Mouse (Mus musculus) neural tube, embryonic 14.5 days (tissue): ENCODE results near the gene Chrna10. TPM values are rescaled to one million over a fixed set of nuclear protein-coding genes. Genes with fewer than 3 reads are reported as not detected.

Experiments used
- ATAC-seq: fragments of 200-750 bp; cut with Nextera tagmentation; 2 replicates; pipeline ENCODE4 v1.8.0; 2017; ENCODE audit warnings: low read depth, mild to moderate bottlenecking, moderate TSS enrichment, moderate library complexity
- H3K27ac ChIP-seq: fragments of 300-500 bp; sonication (generic); 2 replicates; pipeline ENCODE4 v1.5.1; 2014; ENCODE audit warnings: low read depth, mild to moderate bottlenecking, control low read depth, low read length, moderate library complexity, mixed read lengths
- H3K27me3 ChIP-seq: fragments of 300-500 bp; sonication (generic); 2 replicates; pipeline ENCODE4 v1.6.1; 2014; ENCODE audit warnings: low read length; ENCODE audit not compliant: control insufficient read depth, insufficient read depth
- H3K36me3 ChIP-seq: fragments of 300-500 bp; sonication (generic); 2 replicates; pipeline ENCODE4 v1.6.1; 2014; ENCODE audit warnings: low read length, mixed read lengths; ENCODE audit not compliant: control insufficient read depth, insufficient read depth
- H3K4me1 ChIP-seq: fragments of 300-500 bp; sonication (generic); 2 replicates; pipeline ENCODE4 v1.6.1; 2014; ENCODE audit warnings: low read length; ENCODE audit not compliant: control insufficient read depth, insufficient read depth
- H3K4me2 ChIP-seq: fragments of 300-500 bp; sonication (generic); 2 replicates; pipeline ENCODE4 v1.6.1; 2014; ENCODE audit warnings: mild to moderate bottlenecking, low read depth, low read length, control low read depth
- H3K4me3 ChIP-seq: fragments of 300-500 bp; sonication (generic); 2 replicates; pipeline ENCODE4 v1.5.1; 2014; ENCODE audit warnings: low read depth, low read length, control low read depth, mixed read lengths
- H3K9ac ChIP-seq: fragments of 300-500 bp; sonication (generic); replicated peaks from 2 replicates; pipeline ENCODE4 v1.6.1; 2014; ENCODE audit warnings: low read depth, mild to moderate bottlenecking, control low read depth, low read length, mixed read lengths
- H3K9me3 ChIP-seq: fragments of 300-500 bp; sonication (generic); 2 replicates; pipeline ENCODE4 v1.6.1; 2016; ENCODE audit warnings: low read length; ENCODE audit not compliant: control insufficient read depth
- WGBS: fragments of 180-500 bp; shearing (Covaris S2); extraction: QIAGEN DNeasy Blood & Tissue Kit; methylation state at CpG from one replicate; pipeline ENCODE4 v1.1.7; 2014; 5-methylcytosine and 5-hydroxymethylcytosine counted together
- polyA plus RNA-seq: library from polyadenylated mRNA; unstranded; fragments of >200 nt; fragmentation: Nextera tagmentation; extraction: Ambion mirVana; gene quantifications from 2 replicates; pipeline ENCODE4 v1.2.1, GENCODE M21; 2014

Chrna10 gene
- polyA plus RNA-seq, 1 experiment from 2014 or later = 0.21 TPM

DNA sequence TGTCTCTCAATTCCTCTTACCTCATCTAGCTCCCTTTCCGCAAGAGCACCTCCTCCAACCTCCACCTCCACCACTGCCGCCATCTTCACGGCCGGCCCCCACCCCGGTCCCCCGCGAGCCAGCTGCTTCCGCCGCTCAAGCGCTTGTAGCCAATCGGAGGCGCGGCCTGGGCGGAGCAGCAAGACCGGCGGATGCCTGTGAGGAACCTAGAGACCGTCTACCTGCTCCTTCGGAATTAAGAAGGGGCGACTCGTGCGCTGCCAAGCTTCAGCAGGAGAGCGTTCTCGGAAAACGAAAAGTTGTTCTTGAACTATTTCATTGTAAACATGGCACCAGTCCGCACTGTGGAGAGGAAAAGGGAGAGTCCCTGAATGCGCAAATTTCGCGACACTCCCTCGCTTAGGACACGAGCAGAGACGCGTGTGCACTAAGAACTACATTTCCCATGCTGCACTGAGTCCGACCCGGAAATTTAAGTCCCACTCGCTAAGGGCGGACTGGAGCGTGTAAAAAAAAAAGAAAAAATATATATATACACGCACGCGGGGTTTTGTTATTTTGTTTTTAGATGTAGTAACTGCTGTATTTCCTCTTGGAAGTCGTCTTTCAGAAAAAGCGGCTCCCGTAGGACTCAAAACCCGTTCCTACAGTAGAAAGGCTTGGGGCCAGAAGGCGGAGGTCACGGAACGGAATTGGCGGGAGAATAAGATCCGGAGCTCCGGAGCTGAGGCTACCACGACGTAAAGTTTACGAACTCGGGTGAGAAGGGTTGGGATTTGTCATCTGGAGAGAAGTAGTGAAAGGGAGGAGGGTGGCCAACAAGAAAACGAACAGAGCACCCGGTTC is 51.4 kb downstream of the Chrna10 start, which contains the start of the genes Rnf121, Xndc1 and Xntrpc:
Gene Rnf121 (minus strand): TSS at position 424 of the 846 bp plus-strand sequence.
Gene Xndc1 (plus strand): TSS at position 466 of the 846 bp plus-strand sequence.
Gene Xntrpc (plus strand): TSS at position 668 of the 846 bp plus-strand sequence.
- Histone ChIP-seq H3K4me3 (peak within 1 kb of the TSS; percentile 48), H3K36me3 (no peaks in the 10 kb centered on the region), H3K27ac (peak within 1 kb of the TSS; percentile 50), H3K9me3 (no peaks in the 10 kb centered on the region), H3K27me3 (no peaks in the 10 kb centered on the region), H3K9ac (peak within 1 kb of the TSS; percentile 68), H3K4me1 (peaks cover 19% of the 10 kb centered on the region), H3K4me2 (peak within 1 kb of the TSS; percentile 70)
- peak; percentile 100 for ATAC-seq
- under 1% methylated on average over 56 of the region's 56 CpGs for WGBS

- Histone ChIP-seq H3K27me3 (no peaks in the 10 kb centered on the region), H3K9me3 (no peaks in the 10 kb centered on the region), H3K4me1 (peaks cover 19% of the 10 kb centered on the region), H3K4me2 (peak overlapping the region; percentile 70), H3K27ac (peak overlapping the region; percentile 50), H3K36me3 (no peaks in the 10 kb centered on the region), H3K4me3 (peak overlapping the region; percentile 48), H3K9ac (peak overlapping the region; percentile 68)
- 1% methylated on average over 9 of the region's 9 CpGs for WGBS
- ATAC-seq = peak; percentile 65
These were observed 52.0 kb downstream of the Chrna10 start for GRCm38 (mm10) chr7:102064655-102065045.

DNA sequence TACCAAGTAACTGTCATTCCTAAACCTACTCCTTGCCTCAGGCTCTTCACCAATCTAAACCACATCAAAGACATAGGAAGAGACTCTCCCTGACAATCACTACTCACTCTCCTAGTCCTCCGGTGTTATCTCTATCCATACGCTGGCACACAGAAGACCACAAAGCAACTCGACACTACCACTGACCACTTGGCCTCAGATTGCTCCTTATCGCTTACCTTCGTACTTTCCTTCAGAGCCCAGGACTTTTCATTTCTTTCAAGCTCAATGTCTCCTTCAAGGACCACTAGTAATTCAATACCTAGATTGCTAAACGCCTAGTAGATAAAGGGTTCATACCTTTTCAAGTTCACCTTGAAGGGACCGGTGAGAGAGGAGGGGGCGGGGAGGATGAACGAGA is 52.7 kb downstream of the Chrna10 start:
- no peak overlapping the region for H3K9ac ChIP-seq
- ATAC-seq = no peak
- WGBS = 93% methylated on average over 9 of the region's 9 CpGs

DNA sequence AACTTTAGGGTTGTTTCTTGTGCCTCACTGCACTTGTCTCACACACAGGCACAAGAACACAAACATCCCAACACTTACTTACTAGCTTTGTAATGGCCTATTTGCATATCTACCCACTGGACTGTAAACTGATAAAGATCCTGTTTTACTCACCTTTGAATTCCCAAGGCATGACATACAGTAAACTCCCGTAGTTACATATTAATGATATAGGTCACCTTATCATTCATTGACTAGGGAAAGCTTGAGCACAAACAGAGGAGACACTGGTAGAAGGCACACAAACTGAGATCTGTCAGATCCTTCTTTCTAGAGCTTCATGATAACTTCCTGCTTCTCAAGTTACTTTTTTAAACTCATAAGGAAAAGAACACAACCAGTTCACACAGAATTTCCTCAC is 54.4 kb downstream of the Chrna10 start:
- WGBS = 90% methylated on average over 1 of the region's 1 CpGs
- no peak overlapping the region for H3K4me3 ChIP-seq
- H3K9ac ChIP-seq = no peak overlapping the region
- no peaks in the 10 kb centered on the region for H3K36me3 ChIP-seq
- H3K27me3 ChIP-seq = no peaks in the 10 kb centered on the region
- ATAC-seq = no peak
- H3K4me1 ChIP-seq = peaks cover 19% of the 10 kb centered on the region
- no peak overlapping the region for H3K4me2 ChIP-seq
- no peaks in the 10 kb centered on the region for H3K9me3 ChIP-seq
- no peak overlapping the region for H3K27ac ChIP-seq

More for the DNA sequence above, 52.7 kb downstream of the Chrna10 start:
- no peaks in the 10 kb centered on the region for H3K9me3 ChIP-seq
- no peaks in the 10 kb centered on the region for H3K36me3 ChIP-seq
- no peak overlapping the region for H3K27ac ChIP-seq
- H3K4me3 ChIP-seq = peak overlapping the region; percentile 48; the same call in 1 of the 2 replicates
- peaks cover 19% of the 10 kb centered on the region for H3K4me1 ChIP-seq
- no peaks in the 10 kb centered on the region for H3K27me3 ChIP-seq
- H3K4me2 ChIP-seq = peak overlapping the region; percentile 70

GRCm38 (mm10) chr7:102061353-102061752 is 55.3 kb downstream of the Chrna10 start:
- Histone ChIP-seq H3K4me2 (no peak overlapping the region), H3K27me3 (no peaks in the 10 kb centered on the region), H3K4me1 (peaks cover 17% of the 10 kb centered on the region), H3K4me3 (no peak overlapping the region), H3K9ac (no peak overlapping the region), H3K27ac (no peak overlapping the region), H3K36me3 (no peaks in the 10 kb centered on the region), H3K9me3 (no peaks in the 10 kb centered on the region)
- no peak for ATAC-seq
- 98% methylated on average over 3 of the region's 3 CpGs for WGBS

Other genes with a start within 250 kb of the Chrna10 start
- 1.1 and 1.4 TPM in 2 replicates for gene Folr1, start 246.0 kb downstream of the Chrna10 start, polyA plus RNA-seq
- gene Lamtor1, start 210.9 kb downstream of the Chrna10 start, polyA plus RNA-seq = 134 and 147 TPM in 2 replicates
- 0.25 and 0.31 TPM in 2 replicates for gene Tomt, start 210.5 kb downstream of the Chrna10 start, polyA plus RNA-seq
- gene Lrrc51, start 182.9 kb downstream of the Chrna10 start, polyA plus RNA-seq = 7.2 and 8.3 TPM in 2 replicates
- gene Numa1, start 182.7 kb downstream of the Chrna10 start, polyA plus RNA-seq = 52.4 and 54.0 TPM in 2 replicates
- gene Il18bp, start 98.1 kb downstream of the Chrna10 start, polyA plus RNA-seq = 3.5 and 4.7 TPM in 2 replicates
- 31.3 and 35.4 TPM in 2 replicates for gene Rnf121, start 51.4 kb downstream of the Chrna10 start, polyA plus RNA-seq
- gene Xndc1, start 51.3 kb downstream of the Chrna10 start, polyA plus RNA-seq = 20.3 and 22.0 TPM in 2 replicates
- gene Xntrpc, start 51.1 kb downstream of the Chrna10 start, polyA plus RNA-seq = 0.98 and 1.5 TPM in 2 replicates
- not detected in 2 replicates for gene Trpc2, start 33.7 kb downstream of the Chrna10 start, polyA plus RNA-seq
- 0.50 and 0.58 TPM in 2 replicates for gene Art1, start 15.1 kb downstream of the Chrna10 start, polyA plus RNA-seq
- 0.13 TPM in 1 of 2 replicates, not detected in the other for gene Art5, start 7.3 kb downstream of the Chrna10 start, polyA plus RNA-seq
- gene Nup98, start 93.3 kb upstream of the Chrna10 start, polyA plus RNA-seq = 26.8 and 29.0 TPM in 2 replicates
- gene Pgap2, start 93.4 kb upstream of the Chrna10 start, polyA plus RNA-seq = 57.4 and 59.2 TPM in 2 replicates
- gene Rhog, start 139.2 kb upstream of the Chrna10 start, polyA plus RNA-seq = 11.4 and 19.4 TPM in 2 replicates
- gene Stim1, start 151.0 kb upstream of the Chrna10 start, polyA plus RNA-seq = 12.1 and 17.5 TPM in 2 replicates